Mouse (Mus musculus) cerebellum, adult 2 months (tissue): Measurements from ENCODE around the gene Ppp1r9b.

Experiments
- CTCF ChIP-seq: fragments of 200-500 bp; IDR thresholded peaks from 2 replicates; pipeline ENCODE4 v1.5.1; 2011; ENCODE audit warnings: low read depth, mild to moderate bottlenecking, control low read depth, low read length, moderate library complexity, borderline replicate concordance; ENCODE audit not compliant: insufficient read depth
- POLR2A ChIP-seq: fragments of 200-500 bp; IDR thresholded peaks from 2 replicates; pipeline ENCODE4 v1.6.1; 2011; ENCODE audit warnings: low read length, control low read depth, borderline replicate concordance; ENCODE audit not compliant: insufficient read depth

DNA sequence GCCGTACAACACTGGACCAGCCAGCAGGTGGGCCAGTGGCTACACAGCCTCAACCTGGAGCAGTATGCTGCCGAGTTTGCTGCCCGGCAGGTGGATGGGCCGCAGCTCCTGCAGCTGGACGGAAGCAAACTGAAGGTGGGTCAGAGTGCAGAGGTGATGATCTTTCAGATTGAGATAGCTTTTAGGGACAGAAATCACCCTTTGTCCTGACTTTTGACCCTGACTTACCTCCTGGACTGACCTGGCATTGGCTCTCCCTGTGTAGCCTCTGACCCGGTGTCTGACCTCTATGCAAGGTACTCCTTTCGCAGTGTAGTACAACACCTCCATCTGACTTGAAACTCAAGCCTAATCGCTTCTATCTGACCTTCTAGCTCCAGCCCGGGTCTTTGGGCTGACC lies 32.6 kb downstream of the Ppp1r9b start:
- TF ChIP-seq CTCF (no peak), POLR2A (no peak)
